Mouse (Mus musculus) MEL (cell line): ENCODE data around the gene Fam151a.

ENCODE experiments used
- CHD1 ChIP-seq: IDR thresholded peaks from 2 replicates; pipeline ENCODE4 v1.6.1; 2012; ENCODE audit warnings: low read depth, mild to moderate bottlenecking, inconsistent platforms, low read length, improper control_type of control experiment
- CTCF ChIP-seq, 3 experiments: IDR thresholded peaks in 2 of 3; conservative IDR thresholded peaks in 1 of 3; 2 replicates each; pipeline ENCODE4 v1.5.1; 2011 to 2012; ENCODE audit warnings: low read length in 3 of 3, low read depth in 2 of 3, mild to moderate bottlenecking in 2 of 3, improper control_type of control experiment in 1 of 3, inconsistent platforms in 1 of 3, mixed read lengths in 1 of 3, moderate library complexity in 1 of 3; ENCODE audit not compliant: control insufficient read depth in 1 of 3, insufficient read depth in 1 of 3, poor library complexity in 1 of 3, severe bottlenecking in 1 of 3
- EP300 ChIP-seq, 2 experiments: IDR thresholded peaks; 2 replicates each; pipeline ENCODE4 v1.6.1; 2011; ENCODE audit warnings: improper control_type of control experiment in 2 of 2, low read length in 2 of 2, low read depth in 1 of 2, mild to moderate bottlenecking in 1 of 2
- GABPA ChIP-seq: IDR thresholded peaks from 2 replicates; pipeline ENCODE4 v1.6.1; 2012; ENCODE audit warnings: low read depth, mild to moderate bottlenecking, inconsistent platforms, low read length, improper control_type of control experiment, moderate library complexity
- HCFC1 ChIP-seq: IDR thresholded peaks from 2 replicates; pipeline ENCODE4 v1.6.1; 2012; ENCODE audit warnings: low read depth, mild to moderate bottlenecking, inconsistent platforms, low read length, improper control_type of control experiment, moderate library complexity
- MAX ChIP-seq: IDR thresholded peaks from 2 replicates; pipeline ENCODE4 v1.6.1; 2011; ENCODE audit warnings: low read length, improper control_type of control experiment
- NELFE ChIP-seq: IDR thresholded peaks from 2 replicates; pipeline ENCODE4 v1.6.1; 2011; ENCODE audit warnings: low read depth, low read length, improper control_type of control experiment
- RAD21 ChIP-seq: IDR thresholded peaks from 2 replicates; pipeline ENCODE4 v1.6.1; 2011; ENCODE audit warnings: mild to moderate bottlenecking, low read depth, low read length, improper control_type of control experiment
- SMC3 ChIP-seq: IDR thresholded peaks from 2 replicates; pipeline ENCODE4 v1.6.1; 2011; ENCODE audit warnings: low read depth, low read length, improper control_type of control experiment
- ZNF384 ChIP-seq: IDR thresholded peaks from 2 replicates; pipeline ENCODE4 v1.6.1; 2012; ENCODE audit warnings: low read depth, mild to moderate bottlenecking, inconsistent platforms, low read length, improper control_type of control experiment

GRCm38 (mm10) chr4:106747001-106747580 lies 13.4 kb downstream of the Fam151a start:
- TF ChIP-seq CTCF (IDR thresholded peaks at IDR 0.05 in 2 of 3, conservative IDR thresholded peaks at IDR 0.05 in 1 of 3; ENCODE audit: control insufficient read depth in 1 of 3, insufficient read depth in 1 of 3, low read depth in 2 of 3, low read length in 3 of 3, poor library complexity in 1 of 3, severe bottlenecking in 1 of 3) (no peak), RAD21 (no peak), ZNF384 (no peak), CHD1 (no peak), GABPA (no peak), NELFE (no peak), MAX (no peak), HCFC1 (no peak), EP300 (IDR thresholded peaks at IDR 0.05; ENCODE audit: low read depth in 1 of 2, low read length in 2 of 2) (no peak), SMC3 (no peak)
